Mouse (Mus musculus) 3T3-L1 (cell line): ENCODE measurements around the gene Lsg1.

Source experiments
- DNase-seq: peaks from one replicate; pipeline ENCODE4 v3.0.0-alpha.2; 2015; ENCODE audit warnings: low read depth, low spot score

Lsg1 gene

GRCm38 (mm10) chr16:30600431-30601045 lies 13.1 kb upstream of the Lsg1 start:
- DNase-seq = peak; percentile 47

- peak; percentile 96 for DNase-seq
These were observed 12.3 kb upstream of the Lsg1 start, which contains the start of gene Fam43a for GRCm38 (mm10) chr16:30599491-30600268. Fam43a (plus strand) TSS chr16:30599723.

GRCm38 (mm10) chr16:30596959-30597681 lies 9.7 kb upstream of the Lsg1 start:
- DNase-seq = peak; percentile 95

DNA sequence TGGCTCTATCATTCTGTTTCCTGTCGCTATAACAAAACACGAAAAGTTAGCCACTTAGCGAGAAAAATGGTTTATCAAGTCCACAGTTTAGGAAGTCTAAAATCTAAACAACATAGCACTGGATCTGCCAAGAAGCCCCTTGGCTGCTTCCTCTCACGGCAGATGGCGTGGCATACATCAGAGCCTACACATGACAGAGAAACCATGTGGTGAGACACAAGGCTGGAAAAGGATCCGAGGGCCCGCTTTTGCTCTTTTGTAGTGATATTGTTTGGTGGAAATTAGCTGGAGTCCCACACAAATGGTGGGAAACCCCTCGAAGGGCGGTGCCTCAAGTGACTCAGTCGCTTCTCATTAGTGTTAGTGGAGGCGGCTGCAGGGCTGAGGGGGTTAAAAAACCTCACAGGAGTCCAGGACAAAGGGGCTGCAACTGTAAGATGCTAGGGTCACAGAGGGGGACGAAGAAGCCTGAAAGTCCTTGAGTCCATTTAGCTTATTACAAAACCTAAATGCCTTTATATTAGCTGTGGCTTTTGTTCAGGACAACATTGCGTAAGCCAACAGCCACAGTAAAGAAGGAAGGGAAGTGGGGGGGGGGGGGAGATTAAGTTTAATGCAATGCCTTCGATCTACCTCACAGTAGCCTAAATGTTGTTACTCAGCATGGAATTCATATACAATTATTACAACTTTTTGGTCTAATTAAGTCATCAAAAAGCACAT lies 8.6 kb upstream of the Lsg1 start:
- no peak for DNase-seq

DNA sequence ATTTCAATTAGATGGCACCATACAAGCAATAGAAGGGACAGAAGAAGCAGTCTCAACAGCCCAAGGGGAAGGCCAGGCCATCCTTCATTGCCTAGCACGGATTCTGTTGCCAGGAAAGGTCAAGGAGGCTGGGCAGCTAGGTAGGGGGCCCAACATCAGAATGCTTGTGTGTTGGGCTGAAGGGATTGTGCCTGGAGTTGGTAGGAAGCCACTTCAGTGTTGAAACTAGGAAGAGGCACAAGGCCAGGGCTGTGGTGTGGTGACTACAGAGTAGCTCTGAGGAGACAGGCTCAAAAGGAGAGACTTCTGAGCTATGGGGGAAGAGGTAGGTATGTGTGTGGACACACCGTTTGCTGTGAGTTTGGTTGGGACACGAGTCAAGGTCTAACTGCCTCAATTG lies 8.0 kb upstream of the Lsg1 start:
- no peak for DNase-seq

- DNase-seq = no peak
These were observed 4.6 kb upstream of the Lsg1 start for GRCm38 (mm10) chr16:30591990-30592389.

DNA sequence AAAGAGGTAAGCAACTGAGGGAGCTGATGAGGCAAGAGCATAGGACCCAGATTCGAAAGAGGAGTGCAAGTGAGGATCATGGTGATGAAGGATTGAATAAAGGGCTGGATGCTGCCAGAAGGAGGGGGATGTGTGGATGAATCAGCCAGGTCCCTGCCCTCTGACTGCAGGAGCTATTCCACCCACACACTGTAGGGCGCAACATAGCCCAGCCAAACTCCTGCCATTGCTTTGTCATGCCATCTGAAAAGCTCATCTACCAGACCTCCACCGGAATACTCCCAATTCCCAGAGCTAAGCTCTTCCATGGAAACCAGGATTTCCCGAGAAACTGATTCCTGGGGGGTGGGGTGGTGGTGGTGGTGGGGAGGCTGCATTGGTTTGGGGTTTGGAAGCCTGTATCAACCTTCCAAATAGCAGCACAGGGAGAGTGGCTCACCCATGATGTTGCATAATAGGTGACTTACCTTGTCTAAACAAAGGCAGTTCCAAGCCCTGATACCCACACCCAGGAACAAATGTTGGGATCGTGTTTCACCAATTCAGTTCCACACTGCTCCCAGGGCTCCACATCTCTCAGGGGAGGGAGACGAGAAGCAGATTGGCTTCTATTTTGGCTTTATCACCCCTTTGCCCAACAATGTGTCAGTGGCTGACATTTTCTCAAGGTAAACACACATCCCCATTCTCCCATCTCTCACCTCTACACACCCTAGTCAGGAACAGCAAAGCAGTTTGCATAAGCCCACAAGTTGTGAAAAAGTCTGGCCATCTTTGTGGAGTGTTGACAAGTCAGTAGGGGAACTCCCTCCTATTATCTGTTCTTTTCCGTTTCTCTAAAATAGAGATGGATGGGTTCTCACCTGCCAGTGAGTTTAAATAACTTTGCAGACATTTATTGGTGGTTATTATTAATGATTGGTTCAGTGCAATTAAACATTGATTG lies 3.1 kb upstream of the Lsg1 start:
- peak; percentile 87 for DNase-seq

DNA sequence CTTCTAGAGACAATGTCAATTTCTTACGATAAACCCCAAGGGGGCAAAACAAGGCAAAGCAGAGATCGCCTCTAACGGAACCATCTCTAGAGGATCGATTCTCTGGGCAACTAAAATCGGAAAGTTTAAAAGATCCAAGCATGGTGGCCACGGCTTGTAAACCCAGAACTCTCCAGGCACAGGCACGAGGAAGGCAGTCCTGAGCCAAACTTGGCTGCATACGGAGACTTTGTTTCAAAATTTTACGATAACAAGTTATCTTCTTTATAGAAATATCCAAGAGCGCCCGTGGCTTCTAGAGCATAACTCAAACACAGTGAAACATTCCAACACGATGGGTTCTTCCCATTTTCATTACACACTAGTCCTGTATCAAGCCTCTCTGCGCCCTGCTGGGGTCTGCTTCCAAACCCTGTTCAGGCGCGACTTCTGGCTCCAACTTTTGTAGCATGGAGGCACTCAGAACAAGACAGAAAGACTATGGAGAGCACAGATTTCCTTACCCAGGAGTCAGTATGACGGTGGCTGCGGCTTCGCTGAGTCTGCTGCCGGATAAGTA lies 378 bp downstream of the Lsg1 start:
- no peak for DNase-seq

DNA sequence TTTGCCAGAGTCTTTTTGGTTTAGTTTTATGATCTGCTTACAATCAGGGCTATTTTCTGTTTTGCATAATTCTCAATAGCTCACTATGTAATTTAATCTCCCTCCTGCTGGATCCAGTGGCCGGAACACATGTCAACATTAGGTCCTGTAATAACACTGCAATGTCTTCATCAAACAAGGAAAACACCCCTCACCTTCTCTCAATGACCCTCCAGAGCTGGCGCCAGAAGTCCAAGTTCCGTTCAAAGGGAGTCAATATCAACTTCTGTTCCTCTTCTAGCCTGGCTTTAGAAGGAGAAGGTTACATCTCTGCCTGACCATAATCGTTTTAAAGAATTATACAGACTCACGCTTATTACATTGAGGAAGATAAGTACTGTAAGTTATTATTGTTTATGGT lies 6.6 kb downstream of the Lsg1 start:
- DNase-seq = no peak

GRCm38 (mm10) chr16:30576392-30576791 lies 11.0 kb downstream of the Lsg1 start:
- no peak for DNase-seq

DNA sequence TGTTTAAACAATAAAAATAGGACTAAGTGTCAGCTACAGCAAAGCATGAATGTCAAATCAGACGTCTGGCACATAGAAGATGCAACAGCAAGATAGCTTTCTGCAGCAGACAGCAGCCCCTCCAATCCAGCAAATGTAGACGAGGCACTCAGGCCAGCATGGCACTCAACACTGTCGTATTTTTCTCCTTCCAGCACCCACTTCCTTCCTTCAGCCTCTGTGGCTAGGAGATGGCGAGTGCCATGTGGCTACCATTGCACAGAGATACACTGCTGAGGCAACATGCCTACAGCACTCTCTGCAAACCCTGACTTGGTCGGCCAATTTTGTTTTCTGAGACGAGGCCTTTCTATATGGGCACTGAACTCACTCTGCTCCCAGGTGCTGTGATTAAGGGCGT lies 11.6 kb downstream of the Lsg1 start:
- no peak for DNase-seq

GRCm38 (mm10) chr16:30572239-30572638 lies 15.2 kb downstream of the Lsg1 start:
- no peak for DNase-seq

DNA sequence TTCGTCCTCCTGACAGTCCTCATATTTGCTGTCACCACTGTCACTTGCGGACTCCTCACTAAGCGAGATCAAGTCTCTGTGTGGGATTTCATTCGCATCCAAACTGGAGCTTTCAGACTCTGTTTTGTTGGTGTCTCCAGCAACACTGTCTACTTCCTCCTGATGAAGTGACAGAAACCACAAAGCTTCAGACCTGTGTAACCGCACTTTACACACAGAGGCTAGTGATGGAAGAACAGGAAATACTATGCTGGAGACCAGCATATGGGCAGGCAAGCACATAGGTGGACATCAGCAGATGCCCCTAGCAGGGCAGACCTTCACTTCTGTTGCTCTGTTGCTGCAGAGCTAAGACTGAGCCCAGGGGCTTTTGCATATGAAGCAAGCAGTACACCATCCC lies 16.0 kb downstream of the Lsg1 start:
- DNase-seq = no peak

DNA sequence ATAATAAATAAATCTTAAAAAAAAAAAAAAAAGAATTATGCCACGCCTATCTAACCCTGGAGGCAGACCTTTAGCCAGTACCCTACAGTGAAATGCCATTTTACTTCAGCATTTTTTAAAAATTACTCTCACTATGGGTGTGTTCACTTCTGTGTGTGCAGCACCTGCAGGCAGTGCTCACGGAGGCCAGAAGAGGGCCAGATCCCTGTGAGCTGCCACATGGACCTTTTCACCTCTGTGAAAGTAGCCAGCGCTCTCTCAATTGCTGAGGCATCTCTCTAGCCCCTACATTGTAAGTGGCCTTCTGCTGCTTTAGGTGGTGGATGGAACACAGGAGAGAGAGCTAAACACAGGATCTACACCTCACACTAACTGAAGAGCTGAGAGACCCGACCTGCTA lies 17.2 kb downstream of the Lsg1 start:
- peak; percentile 29 for DNase-seq

GRCm38 (mm10) chr16:30565631-30566030 lies 21.8 kb downstream of the Lsg1 start:
- no peak for DNase-seq

GRCm38 (mm10) chr16:30560601-30561000 lies 26.8 kb downstream of the Lsg1 start:
- no peak for DNase-seq

DNA sequence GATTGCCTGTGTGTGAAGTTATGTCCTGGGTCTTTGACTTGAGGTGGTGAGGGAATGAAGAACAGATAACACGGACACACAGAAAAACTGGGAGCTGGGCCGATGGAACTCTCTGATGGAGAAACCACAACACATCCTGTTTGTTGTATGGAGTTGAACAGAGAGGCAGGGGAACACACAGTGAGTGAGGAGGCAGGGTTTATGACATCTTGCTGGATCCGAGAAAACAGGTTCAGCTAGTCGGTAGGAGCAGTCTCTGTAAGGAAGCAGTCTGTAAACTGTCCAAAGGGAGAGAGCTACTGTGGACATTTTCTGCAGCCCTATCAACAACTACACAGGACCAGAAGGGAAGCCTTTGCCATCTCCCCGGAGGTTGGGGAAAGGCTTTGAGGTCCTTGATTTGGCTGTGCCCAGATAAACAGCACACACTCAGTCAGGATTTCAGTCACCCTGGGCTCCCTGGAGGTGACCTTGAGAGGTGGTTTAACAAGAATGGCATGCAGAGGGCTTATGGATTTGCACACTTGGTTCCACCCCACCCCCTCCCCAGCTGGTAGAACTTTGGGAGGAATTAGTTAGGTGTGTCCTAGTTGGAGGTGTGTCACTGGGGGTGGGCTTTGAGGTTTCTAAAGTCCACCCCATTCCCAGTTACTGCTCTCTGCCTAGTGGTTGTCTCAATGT lies 27.9 kb downstream of the Lsg1 start:
- no peak for DNase-seq

DNA sequence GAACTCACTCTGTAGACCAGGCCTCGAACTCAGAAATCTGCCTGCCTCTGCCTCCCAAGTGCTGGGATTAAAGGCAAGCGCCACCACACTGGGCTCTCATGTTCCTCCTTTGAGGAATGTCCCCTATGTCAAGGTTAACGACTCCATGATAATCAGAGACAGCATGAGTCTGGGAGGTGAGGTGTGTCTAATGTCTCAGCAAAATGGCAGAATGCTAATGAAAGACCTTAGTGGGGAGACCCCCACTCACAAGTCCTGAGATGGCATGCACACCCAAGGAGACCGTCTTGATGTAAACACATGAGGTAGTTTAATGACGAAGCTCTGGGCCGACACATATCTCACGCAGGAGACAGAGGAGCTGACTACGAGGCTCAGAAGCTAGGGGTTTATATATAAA lies 33.3 kb downstream of the Lsg1 start:
- no peak for DNase-seq

DNA sequence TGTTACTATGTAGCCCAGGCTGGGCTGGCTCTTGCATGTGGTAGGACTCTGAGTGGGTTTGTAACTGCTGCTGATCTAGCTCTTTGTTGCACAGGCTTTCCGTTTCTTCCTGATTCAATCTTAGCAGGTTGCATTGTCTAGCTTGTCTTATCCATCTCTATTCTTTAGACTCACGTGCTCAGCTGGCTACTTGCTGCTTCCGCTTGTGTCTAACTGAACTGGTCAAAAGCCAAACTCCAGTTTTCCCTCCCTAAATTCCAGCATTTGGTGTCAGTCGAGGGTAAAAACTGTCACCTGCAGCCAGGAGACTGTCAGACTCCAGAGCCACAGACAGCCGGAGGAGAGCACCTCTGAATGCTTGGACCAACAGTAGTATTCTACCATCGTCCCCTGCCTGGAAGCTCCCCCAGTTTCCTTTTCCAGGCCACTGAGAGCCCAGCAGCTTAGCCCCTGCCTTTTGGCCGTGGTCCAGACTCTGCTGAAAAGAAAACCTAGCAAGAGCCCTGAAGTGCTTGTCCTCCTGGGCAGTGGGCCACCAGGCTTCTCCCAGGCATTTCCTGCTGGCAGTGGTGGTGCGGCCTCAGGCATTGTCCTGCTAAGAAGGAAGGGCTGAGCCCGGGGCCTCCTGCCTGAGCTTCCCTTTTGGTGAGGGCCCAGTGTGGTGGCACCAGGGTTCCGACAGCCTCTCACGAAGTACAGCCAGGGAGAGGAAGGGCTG lies 34.6 kb downstream of the Lsg1 start:
- DNase-seq = peak; percentile 89
